Mouse (Mus musculus) adipocyte (in vitro differentiated cells): ENCODE data around the gene Shank2.

Experiments used
- DNase-seq: peaks from one replicate; pipeline ENCODE4 v3.0.0-alpha.2; 2016; ENCODE audit warnings: low spot score

Gene Shank2

GRCm38 (mm10) chr7:144421478-144421877 is 419.8 kb downstream of the Shank2 start:
- DNase-seq, result no peak

DNA sequence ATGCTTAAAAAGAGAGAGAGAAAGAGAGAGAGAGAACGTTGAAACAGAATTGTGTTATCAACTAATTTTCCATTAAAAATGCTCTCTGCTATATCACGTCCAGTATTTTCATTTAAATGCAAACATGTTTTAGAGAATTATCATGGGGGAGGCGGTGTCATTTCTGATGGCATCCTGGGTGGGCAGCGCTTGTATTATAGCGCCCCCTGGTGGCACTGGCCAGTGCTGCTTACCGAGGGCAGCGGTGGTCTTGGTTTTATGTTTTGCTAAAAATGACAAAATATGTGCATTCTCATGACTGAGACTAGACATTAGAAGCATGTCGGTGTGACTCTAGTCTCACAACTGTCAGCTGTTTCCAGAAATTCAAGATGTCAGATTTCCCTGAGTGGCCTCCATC is 424.2 kb downstream of the Shank2 start:
- DNase-seq, result peak; percentile 38

GRCm38 (mm10) chr7:144426594-144426993 is 424.9 kb downstream of the Shank2 start:
- no peak for DNase-seq

- DNase-seq, result peak; percentile 11
Observed at GRCm38 (mm10) chr7:144427460-144427859, 425.7 kb downstream of the Shank2 start.

DNA sequence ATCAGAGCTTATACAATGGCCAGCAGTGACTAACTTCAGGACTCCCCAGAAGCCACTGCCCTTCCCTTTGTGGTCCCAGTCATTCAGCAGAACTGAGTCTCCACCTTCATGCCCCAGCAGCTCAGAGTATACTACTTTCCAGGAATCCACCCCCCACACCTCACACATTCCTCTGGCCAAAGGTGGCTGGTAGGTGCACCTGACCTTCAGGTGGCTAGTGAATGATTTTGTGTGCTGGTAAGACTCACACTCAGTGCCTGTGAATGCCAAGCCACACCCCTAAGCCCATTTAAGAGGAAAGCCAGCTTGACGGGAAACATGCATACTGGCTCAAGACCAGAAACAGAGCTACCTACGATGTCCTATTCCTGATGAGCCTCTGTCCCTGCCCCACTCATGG is 431.2 kb downstream of the Shank2 start:
- DNase-seq, result no peak

GRCm38 (mm10) chr7:144438811-144439210 is 437.1 kb downstream of the Shank2 start:
- DNase-seq, result no peak

GRCm38 (mm10) chr7:144441466-144441865 is 439.7 kb downstream of the Shank2 start:
- no peak for DNase-seq

- DNase-seq, result no peak
Observed at GRCm38 (mm10) chr7:144441976-144442375, 440.2 kb downstream of the Shank2 start.

- no peak for DNase-seq
Observed at GRCm38 (mm10) chr7:144444788-144445187, 443.1 kb downstream of the Shank2 start.

DNA sequence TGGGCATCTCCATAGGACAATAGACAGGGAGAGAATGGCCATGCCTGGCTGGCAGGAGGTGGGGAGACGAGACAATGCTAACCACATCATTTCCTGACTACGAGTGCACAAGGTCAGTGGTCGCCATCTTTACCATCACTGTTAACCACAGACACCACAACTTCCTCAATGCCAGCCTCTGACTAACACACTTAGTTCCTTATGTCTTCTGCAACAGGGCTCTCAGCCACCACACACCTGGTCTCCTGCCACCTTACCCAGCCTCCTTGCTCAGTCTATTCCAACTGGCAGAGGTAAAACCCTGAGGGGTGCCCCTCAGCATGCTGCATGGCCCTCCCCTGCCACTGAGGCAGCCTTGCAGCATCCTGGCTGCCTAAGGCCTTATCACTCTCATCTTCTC is 445.4 kb downstream of the Shank2 start:
- no peak for DNase-seq

GRCm38 (mm10) chr7:144448186-144448585 is 446.5 kb downstream of the Shank2 start:
- no peak for DNase-seq

- DNase-seq, result peak; percentile 66
Observed at GRCm38 (mm10) chr7:144449637-144450570, 448.2 kb downstream of the Shank2 start.

DNA sequence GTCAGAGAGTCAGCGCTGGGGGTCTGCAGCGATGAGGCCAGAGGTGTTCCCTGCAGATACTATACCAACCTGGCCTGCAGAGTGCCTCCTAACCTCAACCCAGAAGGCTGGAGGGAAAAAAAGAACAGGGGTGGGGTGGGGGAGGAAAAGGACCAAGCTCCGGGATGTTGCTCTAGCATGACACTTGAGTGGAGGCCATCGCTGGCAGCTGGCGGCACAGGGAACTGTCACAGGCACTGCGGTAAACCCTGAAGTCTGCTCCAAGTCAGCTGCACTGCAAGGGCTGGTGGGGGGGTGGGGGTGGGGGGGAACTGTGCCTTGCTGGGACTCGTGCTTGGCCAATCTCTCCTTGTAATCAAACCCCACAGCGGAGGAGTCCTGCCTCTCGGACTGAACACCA is 448.9 kb downstream of the Shank2 start:
- DNase-seq, result no peak

- DNase-seq, result peak; percentile 26
Observed at GRCm38 (mm10) chr7:144458881-144459280, 457.2 kb downstream of the Shank2 start.

DNA sequence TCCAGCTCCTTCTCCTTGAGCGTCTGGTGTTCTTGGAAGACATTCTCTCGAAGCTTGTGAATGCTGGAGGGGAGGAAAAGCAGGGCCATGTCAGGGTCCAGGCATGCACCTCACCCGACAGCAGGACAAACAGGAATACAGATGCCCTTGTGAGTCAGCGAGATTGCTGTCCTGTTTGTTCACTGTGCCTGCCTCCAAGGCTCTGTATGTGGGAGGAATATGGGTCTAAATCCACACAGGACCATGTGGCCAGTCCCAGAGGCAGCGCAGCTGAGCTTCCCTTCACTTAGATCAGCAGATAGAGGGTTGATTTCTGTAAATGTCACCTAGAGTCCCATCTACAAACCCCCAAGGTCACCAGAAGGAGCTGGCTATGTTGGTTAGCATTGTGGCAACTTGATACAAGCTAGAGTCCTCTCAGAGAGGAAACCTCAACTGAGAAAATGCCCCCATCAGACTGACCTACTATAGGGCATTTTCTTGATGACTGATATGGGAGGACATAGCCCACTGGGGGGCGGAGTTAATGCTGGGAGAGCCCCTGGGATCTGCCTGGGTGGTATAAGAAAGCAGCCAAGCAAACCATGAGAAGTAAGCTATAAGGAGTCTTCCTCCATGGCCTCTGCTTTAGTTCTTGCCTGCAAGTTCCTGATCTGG is 459.6 kb downstream of the Shank2 start:
- DNase-seq, result no peak

- DNase-seq, result no peak
Observed at GRCm38 (mm10) chr7:144462577-144462976, 460.8 kb downstream of the Shank2 start.

DNA sequence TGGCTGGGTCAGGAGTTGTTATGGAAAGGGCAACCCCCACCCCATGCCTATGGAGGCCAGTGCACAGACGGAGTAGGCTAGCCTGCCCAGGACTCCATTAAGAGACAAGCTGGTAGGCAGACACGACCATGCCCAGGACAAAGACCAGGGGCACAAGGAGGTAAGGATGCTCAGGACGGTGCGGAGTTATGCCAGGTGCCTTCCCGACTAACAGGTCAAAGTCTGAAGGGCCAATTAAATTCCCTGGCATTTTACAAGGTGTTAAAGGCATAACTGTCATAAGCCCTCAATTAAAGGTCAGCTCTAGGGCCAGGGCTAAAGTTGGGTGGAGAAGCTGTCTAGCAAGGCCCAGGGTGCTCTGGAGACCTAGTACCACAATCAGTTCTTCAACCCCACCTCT is 467.0 kb downstream of the Shank2 start:
- no peak for DNase-seq

- DNase-seq, result peak; percentile 74
Observed at GRCm38 (mm10) chr7:144469181-144469641, 467.5 kb downstream of the Shank2 start.

GRCm38 (mm10) chr7:144469908-144470544 is 468.3 kb downstream of the Shank2 start:
- DNase-seq, result peak; percentile 20

GRCm38 (mm10) chr7:144470545-144471059 is 468.9 kb downstream of the Shank2 start, which contains the start of gene Cttn:
Cttn (minus strand) TSS chr7:144471009.
- peak; percentile 83 for DNase-seq

DNA sequence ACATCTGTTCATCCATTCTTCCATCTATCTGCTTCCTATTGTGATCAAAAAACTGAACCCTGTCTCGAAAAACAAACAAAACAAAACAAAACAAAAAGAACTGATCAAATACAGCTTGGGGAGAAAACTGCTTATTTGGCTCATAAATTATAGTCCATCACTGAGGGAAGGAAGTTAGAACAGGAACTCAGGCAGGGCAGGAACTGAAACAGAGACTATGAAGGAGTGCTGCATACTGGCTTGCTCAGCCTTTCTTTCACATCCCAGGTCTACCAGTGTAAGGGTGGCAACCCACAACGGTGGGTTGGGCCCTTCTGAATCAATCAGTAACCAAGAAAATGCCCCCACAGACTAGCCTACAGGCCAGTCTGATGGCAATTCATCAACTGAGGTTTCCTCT is 469.4 kb downstream of the Shank2 start:
- DNase-seq, result no peak

GRCm38 (mm10) chr7:144473486-144473885 is 471.8 kb downstream of the Shank2 start:
- no peak for DNase-seq
